Mouse (Mus musculus): ENCODE measurements around the gene Gm29554. TPM values are rescaled to one million over a fixed set of nuclear protein-coding genes. Genes with fewer than 3 reads are reported as not detected.
"Not testable (repeated sequence)": the region's sequence is repeated elsewhere in the genome, so short reads cannot be mapped to it uniquely, and the experiment has no call there.

Gm29554 gene
- total RNA-seq (2014; rRNA removed) (not detected in 2 replicates), polyA plus RNA-seq (2015; fragmentation: Nextera tagmentation; extraction: Ambion mirVana) (not detected in 2 replicates)

DNA sequence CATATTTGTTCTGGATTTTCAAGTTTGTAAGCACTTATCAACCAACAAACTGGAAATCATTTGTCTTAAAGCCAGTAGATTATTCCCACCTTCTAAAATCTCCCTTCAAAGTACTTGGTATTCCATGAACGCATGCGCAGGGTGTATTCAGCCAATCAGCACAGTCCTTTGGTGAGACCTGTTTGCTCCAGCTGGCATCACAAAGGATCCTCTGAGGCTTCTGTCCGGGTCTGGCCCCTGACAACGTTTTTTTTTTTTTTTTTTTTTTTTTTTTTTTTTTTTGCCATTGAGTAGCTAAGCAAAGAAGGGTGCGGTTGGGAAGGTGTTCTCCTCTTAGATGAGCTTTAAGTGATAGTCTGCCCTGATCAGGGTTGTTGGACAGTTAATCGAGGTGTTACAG, at the start of gene Gm29554:
Gm29554 (plus strand) TSS at position 301 of the 400 bp plus-strand sequence.
- H3K4me3 ChIP-seq (ENCODE audit: low read length); H3K27ac ChIP-seq; ATAC-seq; H3K36me3 ChIP-seq (ENCODE audit: insufficient read depth, low read length); H3K27me3 ChIP-seq (ENCODE audit: insufficient read depth, low read length); H3K9ac ChIP-seq (replicated peaks; ENCODE audit: low read length); H3K4me1 ChIP-seq (ENCODE audit: insufficient read depth, low read length); H3K4me2 ChIP-seq (ENCODE audit: low read depth, low read length); H3K9me3 ChIP-seq (ENCODE audit: low read length); DNase-seq (ENCODE audit: low spot score): not testable (repeated sequence)
- WGBS = no CpG with 5 or more reads among the region's 6 CpGs

Other genes starting within 250 kb of the Gm29554 start
- gene Gm20812, start 108.0 kb downstream of the Gm29554 start, total RNA-seq (2014; rRNA removed) = not detected in 2 replicates
- gene Gm20812, start 108.0 kb downstream of the Gm29554 start, polyA plus RNA-seq (2015; fragmentation: Nextera tagmentation; extraction: Ambion mirVana) = not detected in 2 replicates

Measured in hindbrain, postnatal 0 days (tissue).